Mouse (Mus musculus) brain, embryonic 14.5 days (tissue): ENCODE results near the gene Tbc1d24. TPM values are rescaled to one million over a fixed set of nuclear protein-coding genes. Genes with fewer than 3 reads are reported as not detected.

Experiments
- DNase-seq: peaks from one replicate; pipeline ENCODE4 v3.0.0-alpha.2; 2011; ENCODE audit warnings: low read depth
- CTCF ChIP-seq: fragments of 200-500 bp; IDR thresholded peaks from 2 replicates; pipeline ENCODE4 v1.5.1; 2012; ENCODE audit warnings: inconsistent platforms, mild to moderate bottlenecking, moderate library complexity, borderline replicate concordance; ENCODE audit not compliant: insufficient read depth, insufficient read length; ENCODE audit errors: extremely low read depth
- POLR2A ChIP-seq: fragments of 200-500 bp; IDR thresholded peaks from 2 replicates; pipeline ENCODE4 v1.6.1; 2012; ENCODE audit warnings: mild to moderate bottlenecking, inconsistent platforms, borderline replicate concordance; ENCODE audit not compliant: poor library complexity, insufficient read depth, insufficient read length, severe bottlenecking; ENCODE audit errors: extremely low read depth
- polyA plus RNA-seq: library from polyadenylated mRNA; depleted of rRNA; stranded (reverse); fragments of >200 nt; gene quantifications from 2 replicates; pipeline ENCODE4 v1.2.3, GENCODE M21; 2012

Gene Tbc1d24
- polyA plus RNA-seq, 1 experiment = 84.7 TPM

DNA sequence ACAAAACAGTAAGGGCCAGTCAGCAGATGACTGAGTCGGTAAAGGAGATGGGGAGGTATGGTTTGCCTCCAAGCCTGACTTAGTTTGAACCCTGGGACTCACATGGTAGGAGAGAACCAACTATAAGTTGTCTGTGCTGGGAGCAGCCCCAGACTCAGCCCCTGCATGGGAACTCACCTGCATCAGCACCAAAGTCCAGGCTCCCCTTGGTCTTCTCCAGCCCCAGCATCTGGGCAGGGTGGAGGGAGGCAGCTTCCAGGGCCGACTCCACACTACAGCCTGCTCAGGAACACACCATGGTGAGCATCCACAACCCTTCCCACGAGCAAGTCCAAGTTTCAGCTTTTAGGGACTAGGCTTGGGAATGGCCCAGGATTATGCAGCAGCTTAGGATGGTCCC is 49.0 kb downstream of the Tbc1d24 start:
- TF ChIP-seq POLR2A = no peak
- TF ChIP-seq CTCF = no peak

DNA sequence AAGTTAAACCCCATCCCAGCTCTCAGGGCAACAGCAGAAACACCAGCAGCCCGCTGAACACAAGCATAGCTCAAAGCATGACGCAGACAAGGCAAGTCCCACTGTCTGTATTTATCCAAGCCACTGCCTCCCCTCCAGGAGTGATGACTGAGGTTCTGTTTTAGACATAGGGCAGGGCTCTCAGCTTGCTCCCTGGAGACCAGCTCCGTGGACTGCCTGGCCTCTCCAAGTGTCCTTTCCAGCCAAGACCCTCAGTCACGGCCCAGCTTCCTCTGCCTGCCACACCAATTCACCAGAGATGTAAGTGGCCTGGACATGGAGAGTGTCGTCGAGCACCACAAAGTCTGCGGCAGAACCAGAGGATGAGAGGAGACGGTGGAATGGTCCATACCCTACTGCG is 49.6 kb downstream of the Tbc1d24 start:
- TF ChIP-seq POLR2A = no peak
- TF ChIP-seq CTCF = no peak
- DNase-seq = no peak

More for the DNA sequence above, 49.0 kb downstream of the Tbc1d24 start:
- DNase-seq = no peak

DNA sequence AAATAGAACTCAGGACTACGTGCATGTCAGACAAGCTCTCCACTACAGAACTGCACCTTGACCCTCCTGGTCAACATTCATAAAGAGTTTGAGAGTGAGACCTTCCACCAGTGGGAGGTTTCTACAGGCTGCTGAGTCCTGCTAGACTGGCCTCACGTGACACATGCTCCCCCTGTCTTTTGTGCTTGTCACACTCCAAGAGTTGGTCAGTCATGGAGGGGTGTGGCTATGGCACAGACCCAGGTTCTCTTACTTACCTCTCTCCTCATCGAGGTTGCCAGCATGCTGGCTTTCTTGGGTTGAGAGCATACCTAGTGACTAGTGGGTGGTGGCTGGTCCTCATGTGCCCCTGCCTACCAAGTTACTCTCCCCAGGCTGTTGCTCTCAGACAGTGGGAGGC is 50.9 kb downstream of the Tbc1d24 start:
- no peak for TF ChIP-seq CTCF
- no peak for DNase-seq

DNA sequence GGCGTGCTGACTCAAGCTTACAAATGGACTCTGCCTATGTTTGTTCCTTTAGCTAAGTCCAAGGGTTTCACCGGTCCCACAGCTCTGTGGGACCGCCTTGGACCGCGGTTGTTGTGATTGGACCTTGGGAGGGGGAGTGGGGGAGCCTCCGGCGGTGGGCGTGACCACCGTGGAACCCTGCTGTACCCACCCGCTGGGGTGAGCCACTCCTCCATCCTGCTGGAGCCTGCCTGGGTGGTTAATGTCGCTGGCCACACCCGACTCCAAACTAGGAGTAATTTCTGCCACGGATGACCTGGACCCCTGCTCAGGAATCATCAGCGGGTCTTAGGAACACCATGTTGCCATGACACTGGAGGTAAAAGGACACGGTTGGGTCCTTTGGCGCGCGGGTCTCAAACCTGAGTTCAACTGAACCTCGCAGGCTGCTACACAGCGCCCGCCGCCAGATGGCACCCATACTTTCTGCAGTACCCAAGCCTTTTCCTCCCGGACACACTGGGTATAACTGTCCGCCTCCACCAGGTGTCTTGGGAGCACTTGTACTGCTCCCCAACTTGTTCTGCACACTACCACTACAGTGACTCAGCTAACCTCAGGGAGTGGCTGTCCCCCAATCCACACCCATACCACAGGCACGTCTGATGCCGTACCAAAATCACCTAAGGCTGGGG is 53.3 kb downstream of the Tbc1d24 start:
- TF ChIP-seq CTCF = peak; percentile 82
- no peak for TF ChIP-seq POLR2A
- peak; percentile 84 for DNase-seq

DNA sequence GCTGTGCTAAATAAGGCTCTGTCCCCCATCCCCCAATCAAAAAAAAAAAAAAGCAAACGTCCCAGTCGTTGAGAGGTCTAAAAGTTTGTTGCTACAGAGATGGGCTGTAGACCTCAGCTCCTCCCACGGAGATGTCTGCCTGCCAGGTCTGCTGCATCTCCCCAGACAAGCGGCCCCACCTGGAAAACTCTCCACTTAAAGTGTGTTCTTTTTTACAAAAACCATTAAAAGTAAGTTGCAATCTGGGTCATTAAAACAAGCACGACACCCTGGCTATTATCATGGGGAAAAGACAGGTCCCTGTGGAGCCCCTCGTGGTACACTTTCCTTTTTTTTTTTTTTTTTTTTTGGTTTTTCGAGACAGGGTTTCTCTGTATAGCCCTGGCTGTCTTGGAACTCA is 54.0 kb downstream of the Tbc1d24 start:
- TF ChIP-seq POLR2A (no peak), CTCF (no peak)
- DNase-seq = no peak

DNA sequence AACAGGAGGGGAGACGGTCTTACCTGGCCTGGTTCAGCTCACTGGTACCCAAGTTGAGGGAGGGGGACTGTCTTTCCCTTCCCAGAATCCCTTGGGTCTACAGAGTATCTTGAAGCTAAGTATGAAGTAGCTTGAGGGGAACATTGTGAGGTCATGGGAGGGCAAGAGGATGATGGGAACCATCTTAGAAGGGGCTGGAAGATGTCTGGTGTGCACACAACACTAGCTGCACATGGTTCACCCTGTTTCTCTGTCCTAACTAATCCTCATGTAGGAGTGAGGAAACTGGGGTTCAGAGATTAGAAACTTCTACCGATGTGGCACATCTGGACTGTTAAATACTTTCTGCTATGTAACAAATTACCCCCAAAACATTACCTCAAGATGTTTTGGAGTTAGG is 54.5 kb downstream of the Tbc1d24 start, which contains the start of gene Pdpk1:
TSS of gene Pdpk1 (minus strand) at position 101 of the 400 bp plus-strand sequence.
- no peak for DNase-seq
- TF ChIP-seq POLR2A = no peak
- no peak for TF ChIP-seq CTCF

DNA sequence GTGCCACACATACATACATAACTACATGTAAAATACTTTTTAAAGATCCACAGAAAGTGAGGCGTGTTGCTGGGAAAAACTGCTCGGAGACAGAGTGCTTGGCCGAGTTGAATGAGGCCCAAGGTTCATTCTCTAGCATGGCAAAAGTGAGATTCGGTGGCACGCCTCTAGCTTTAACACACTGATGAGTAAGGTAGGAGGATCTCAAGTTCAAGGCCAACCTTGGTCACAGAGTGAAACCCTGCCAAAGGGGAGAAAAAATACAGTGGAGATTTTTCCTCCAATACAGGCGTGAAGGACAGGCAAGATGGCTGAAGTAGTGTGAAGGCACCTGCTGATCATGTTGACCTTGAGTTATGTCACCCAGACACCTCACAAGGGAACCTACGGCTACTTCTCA is 55.9 kb downstream of the Tbc1d24 start:
- no peak for DNase-seq
- no peak for TF ChIP-seq CTCF
- TF ChIP-seq POLR2A = no peak

DNA sequence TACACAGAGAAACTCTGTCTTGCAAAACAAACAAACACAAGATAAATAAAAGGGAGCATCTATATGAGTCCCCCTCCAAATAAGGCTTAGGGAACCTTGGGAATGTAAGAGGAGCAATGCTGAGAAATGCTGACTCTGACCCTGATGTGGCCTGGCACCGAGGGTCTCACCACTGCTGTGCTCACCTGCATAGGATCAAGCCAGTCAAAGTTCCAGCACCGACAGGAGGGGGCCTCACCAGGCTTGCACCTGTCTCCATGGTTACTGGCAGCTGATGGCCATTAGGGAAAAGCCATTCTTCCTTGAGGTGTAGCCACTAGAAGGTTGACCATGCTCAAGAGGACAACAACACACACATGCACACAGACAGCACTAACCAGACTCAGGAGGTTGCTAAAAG is 62.5 kb downstream of the Tbc1d24 start:
- DNase-seq = no peak
- TF ChIP-seq POLR2A = no peak
- TF ChIP-seq CTCF = no peak

DNA sequence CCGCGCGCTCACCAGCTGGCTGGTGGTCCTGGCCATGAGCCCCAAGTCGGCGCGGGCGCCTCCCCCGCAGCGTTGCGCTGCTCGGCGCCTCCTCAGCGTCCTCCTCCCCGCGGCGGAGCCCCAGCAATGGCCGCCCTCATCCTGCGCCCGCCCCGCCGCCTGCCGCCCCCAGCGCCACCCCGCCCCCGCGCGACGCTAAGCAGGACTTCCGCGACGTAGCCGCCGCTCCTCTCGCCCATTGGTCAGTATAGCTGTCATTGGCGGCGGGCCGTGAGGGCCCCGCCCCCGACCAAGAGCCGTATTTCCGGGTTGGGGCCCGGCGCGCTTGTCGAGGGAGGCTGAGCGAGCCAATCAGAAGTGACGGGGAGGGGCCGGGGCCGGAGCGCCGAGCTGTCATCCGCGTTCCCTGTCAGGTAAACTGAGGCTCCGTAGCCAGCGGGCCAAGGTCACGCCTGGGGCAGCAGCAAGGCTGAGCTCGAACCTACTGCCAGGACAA is 63.9 kb downstream of the Tbc1d24 start:
- peak; percentile 99 for DNase-seq

DNA sequence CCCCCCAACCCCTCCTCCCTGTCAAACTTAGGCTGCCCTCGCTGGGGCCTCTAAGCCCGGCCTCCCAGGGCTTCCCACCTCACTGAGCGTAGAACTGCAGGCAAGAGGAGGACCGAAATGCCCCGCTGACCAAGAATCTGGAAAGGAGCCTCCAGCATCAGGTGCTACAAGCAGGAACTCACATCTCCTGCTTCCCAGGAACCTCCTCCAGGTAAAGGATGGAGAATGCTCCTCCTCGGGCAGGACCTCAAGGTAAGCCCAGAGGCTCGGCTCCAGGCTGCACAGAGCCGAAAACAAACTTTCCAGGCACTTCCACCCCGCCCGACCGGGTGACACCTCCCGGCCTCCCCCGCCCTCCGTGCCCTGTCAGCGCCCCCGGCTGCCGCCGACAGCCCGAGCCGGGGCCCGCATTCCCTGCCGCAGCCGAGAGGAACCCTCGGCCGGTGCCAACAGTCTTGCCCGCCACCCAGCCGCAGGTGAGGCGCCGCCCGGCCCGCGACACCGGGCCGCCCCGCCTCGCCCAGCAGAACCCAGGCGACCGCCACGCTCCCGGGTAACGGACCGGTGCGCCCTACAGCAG is 64.4 kb downstream of the Tbc1d24 start:
- peak; percentile 16 for DNase-seq

More for the DNA sequence above, 63.9 kb downstream of the Tbc1d24 start:
- TF ChIP-seq CTCF (no peak), POLR2A (peak; percentile 90)

DNA sequence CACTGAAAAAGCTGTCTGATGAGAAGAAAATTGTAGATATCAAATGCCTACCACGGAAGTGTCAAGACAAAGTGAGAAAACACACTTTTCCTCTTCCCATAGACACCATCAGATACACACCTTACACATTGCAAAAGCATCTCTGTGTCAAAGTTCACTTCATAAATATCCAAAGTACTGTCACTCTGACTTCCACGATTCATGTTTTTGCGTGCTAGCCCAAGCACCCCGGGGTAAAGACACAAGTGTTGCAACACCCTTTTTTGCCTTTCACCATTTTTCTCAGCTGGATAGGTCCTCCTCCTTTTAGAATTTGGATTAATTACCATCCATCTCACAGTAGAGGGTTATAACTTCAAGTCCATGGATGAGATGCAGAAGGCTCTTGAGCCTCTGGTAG is 65.4 kb downstream of the Tbc1d24 start:
- TF ChIP-seq CTCF = no peak
- TF ChIP-seq POLR2A = no peak

More for the DNA sequence above, 64.4 kb downstream of the Tbc1d24 start:
- TF ChIP-seq CTCF = no peak
- TF ChIP-seq POLR2A = no peak

DNA sequence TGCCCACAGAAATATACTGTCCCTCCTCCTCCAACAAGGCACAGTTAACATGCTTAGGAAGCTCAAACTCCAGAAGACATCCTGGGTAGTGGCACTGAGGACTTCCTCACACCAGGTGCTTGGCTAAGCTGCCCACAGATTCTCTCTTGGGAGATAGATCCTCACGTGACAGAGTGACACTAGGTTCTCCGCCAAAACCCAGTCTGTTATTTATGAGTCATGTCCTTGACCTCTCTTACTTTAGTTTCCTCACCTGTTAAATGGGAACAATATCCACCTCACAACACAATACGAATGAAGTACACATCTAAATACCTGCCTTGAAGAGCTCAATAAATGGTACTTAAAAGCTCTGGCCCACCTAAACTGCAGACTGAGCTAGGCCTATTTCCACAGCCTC is 66.1 kb downstream of the Tbc1d24 start:
- DNase-seq = no peak
- TF ChIP-seq CTCF = no peak
- no peak for TF ChIP-seq POLR2A

More for the DNA sequence above, 65.4 kb downstream of the Tbc1d24 start:
- no peak for DNase-seq
